Mouse (Mus musculus) midbrain, embryonic 10.5 days (tissue): ENCODE data around the gene Ints6. TPM values are rescaled to one million over a fixed set of nuclear protein-coding genes. Genes with fewer than 3 reads are reported as not detected.

ENCODE experiments used
- DNase-seq: peaks from one replicate; pipeline ENCODE4 v3.0.0-alpha.2; 2017; ENCODE audit warnings: low spot score
- H3K27ac ChIP-seq: fragments of 300-500 bp; sonication (generic); replicated peaks from 2 replicates; pipeline ENCODE4 v1.5.1; 2016; ENCODE audit warnings: mild to moderate bottlenecking
- H3K27me3 ChIP-seq: fragments of 300-500 bp; sonication (generic); 2 replicates; pipeline ENCODE4 v1.6.1; 2016; ENCODE audit warnings: low read depth, mild to moderate bottlenecking; ENCODE audit not compliant: poor library complexity, severe bottlenecking
- H3K36me3 ChIP-seq: fragments of 300-500 bp; sonication (generic); 2 replicates; pipeline ENCODE4 v1.6.1; 2016; ENCODE audit warnings: mild to moderate bottlenecking, moderate library complexity
- H3K4me1 ChIP-seq: fragments of 300-500 bp; sonication (generic); 2 replicates; pipeline ENCODE4 v1.6.1; 2016
- H3K4me3 ChIP-seq: fragments of 300-500 bp; sonication (generic); 2 replicates; pipeline ENCODE4 v1.5.1; 2016; ENCODE audit warnings: mild to moderate bottlenecking, moderate library complexity
- H3K9me3 ChIP-seq: fragments of 300-500 bp; sonication (generic); replicated peaks from 2 replicates; pipeline ENCODE4 v1.6.1; 2016; ENCODE audit warnings: mild to moderate bottlenecking
- WGBS: fragments of 180-500 bp; shearing (Covaris S2); methylation state at CpG from one replicate; pipeline ENCODE4 v1.1.7; 2016; 5-methylcytosine and 5-hydroxymethylcytosine counted together
- polyA plus RNA-seq: library from polyadenylated mRNA; unstranded; fragments of >200 nt; fragmentation: Nextera tagmentation; extraction: Ambion mirVana; gene quantifications from 2 replicates; pipeline ENCODE4 v1.2.1, GENCODE M21; 2016

Ints6 gene
- polyA plus RNA-seq, 1 experiment from 2014 or later = 17.5 TPM

DNA sequence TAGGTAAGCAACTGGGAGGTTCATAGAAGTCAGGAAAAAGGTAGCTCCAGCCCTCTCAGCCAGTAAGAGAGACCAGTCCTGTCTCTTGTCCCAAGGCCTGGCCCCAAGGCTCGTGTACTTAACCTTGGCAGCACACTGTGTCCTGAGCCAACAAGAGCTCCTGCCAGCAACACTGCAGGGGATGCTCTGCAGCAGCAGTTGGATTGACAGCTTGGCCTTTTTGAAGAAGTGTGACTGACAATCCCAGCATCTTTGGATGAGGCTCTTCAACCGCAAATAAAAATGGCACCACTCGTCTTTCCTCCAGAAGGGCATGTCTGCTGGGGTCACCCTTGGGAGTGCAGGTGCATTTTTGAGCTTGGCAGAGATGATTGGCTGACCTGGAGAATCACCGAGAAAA is 120.6 kb downstream of the Ints6 start:
- Histone ChIP-seq H3K9me3 (no peaks in the 10 kb centered on the region), H3K4me3 (no peak overlapping the region), H3K36me3 (no peaks in the 10 kb centered on the region), H3K4me1 (peaks cover 13% of the 10 kb centered on the region), H3K27ac (no peak overlapping the region), H3K27me3 (no peaks in the 10 kb centered on the region)
- no peak for DNase-seq
- 72% methylated on average over 4 of the region's 4 CpGs for WGBS

- DNase-seq = no peak
- H3K27ac ChIP-seq = no peak overlapping the region
- no peaks in the 10 kb centered on the region for H3K9me3 ChIP-seq
- peaks cover 13% of the 10 kb centered on the region for H3K4me1 ChIP-seq
- H3K27me3 ChIP-seq = no peaks in the 10 kb centered on the region
- H3K36me3 ChIP-seq = no peaks in the 10 kb centered on the region
- H3K4me3 ChIP-seq = no peak overlapping the region
- WGBS = 90% methylated on average over 5 of the region's 5 CpGs
Observed at GRCm38 (mm10) chr14:62639551-62639950, 121.4 kb downstream of the Ints6 start.

DNA sequence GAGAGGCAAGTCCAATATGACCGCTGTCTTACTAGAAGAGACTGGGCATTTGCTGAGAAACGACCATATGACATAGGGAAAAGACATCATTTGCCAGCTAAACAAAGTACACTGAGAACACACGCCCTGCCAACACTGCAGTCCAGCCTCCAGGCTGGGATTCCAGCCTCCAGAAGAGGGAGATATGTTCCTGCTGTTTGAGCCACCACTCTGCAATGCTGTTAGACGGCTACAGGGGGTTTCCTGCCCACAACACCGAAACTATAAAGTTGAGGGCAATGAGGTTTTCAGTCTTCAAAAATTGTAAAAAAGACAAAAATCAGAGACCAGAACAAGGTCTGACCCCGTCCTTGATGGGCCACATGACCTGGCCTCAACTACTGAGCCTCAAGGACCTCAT is 121.9 kb downstream of the Ints6 start:
- 84% methylated on average over 6 of the region's 6 CpGs for WGBS
- H3K9me3 ChIP-seq = no peaks in the 10 kb centered on the region
- H3K36me3 ChIP-seq = no peaks in the 10 kb centered on the region
- H3K4me3 ChIP-seq = no peak overlapping the region
- DNase-seq = no peak
- H3K27me3 ChIP-seq = no peaks in the 10 kb centered on the region
- H3K27ac ChIP-seq = no peak overlapping the region
- H3K4me1 ChIP-seq = peaks cover 13% of the 10 kb centered on the region

DNA sequence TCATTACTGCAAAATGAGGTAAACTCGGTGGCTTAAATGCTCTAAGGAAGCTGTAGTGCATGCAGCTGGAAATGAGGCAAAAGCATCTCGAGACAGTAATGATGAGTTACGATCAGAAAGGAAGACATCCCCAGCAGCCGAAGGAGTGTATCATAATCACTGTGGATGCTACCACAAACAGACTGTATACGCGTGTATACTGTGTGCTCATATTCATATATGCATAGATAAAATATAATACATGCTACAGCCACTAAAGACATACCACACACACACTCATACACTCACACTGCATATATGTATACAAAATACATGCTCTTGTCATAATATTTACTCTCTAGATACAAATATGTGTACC is 122.6 kb downstream of the Ints6 start:
- DNase-seq = no peak
- H3K4me3 ChIP-seq = no peak overlapping the region
- no peaks in the 10 kb centered on the region for H3K27me3 ChIP-seq
- H3K27ac ChIP-seq = no peak overlapping the region
- peaks cover 13% of the 10 kb centered on the region for H3K4me1 ChIP-seq
- H3K9me3 ChIP-seq = no peaks in the 10 kb centered on the region
- WGBS = 67% methylated on average over 6 of the region's 6 CpGs
- no peaks in the 10 kb centered on the region for H3K36me3 ChIP-seq

DNA sequence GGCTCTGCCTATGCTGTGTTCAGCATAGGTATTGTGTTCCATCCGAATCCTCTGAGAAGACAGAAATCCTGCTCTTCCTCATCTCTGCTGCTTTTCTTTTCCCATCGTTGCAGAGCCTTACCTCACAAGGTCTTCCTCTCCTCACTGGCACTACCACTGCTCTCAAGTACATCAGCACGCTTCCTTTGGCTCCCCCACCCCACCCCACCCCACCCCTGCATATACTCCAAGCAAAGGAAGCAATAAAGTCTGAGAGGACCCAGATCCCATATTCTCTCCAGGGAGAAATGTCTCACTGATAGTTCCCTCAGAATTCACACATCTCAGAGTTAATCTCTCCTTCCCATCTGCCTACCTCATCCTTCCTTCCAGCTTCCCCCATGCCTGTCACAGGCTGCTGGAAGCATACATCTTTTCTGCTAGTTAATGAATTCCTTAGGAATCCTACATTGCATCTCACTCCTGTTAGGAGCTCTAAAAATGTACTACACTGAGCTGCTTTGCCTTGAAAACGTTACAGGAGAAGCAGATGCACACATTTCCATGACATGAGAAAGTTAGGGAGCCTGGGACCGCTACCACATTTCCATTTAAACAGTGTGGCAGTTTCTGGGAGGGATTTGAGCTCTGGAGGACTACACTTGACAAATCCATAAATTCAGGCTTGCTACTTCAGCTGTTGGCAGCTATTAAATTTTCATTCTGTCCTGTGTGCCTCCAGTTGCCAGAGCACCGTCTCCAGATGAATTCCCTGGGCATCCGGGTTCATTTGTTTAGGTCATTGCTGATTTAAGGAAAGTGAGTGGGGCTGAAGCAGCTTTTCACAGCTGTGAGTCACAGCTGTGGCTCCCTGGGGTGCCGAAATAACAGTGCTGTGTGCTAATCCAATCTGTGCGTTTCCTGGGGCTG is 123.3 kb downstream of the Ints6 start:
- Histone ChIP-seq H3K4me1 (peaks cover 13% of the 10 kb centered on the region), H3K36me3 (no peaks in the 10 kb centered on the region), H3K27me3 (no peaks in the 10 kb centered on the region), H3K27ac (no peak overlapping the region; the same call in 1 of the 2 replicates), H3K9me3 (no peaks in the 10 kb centered on the region), H3K4me3 (no peak overlapping the region)
- 30% methylated on average over 9 of the region's 9 CpGs for WGBS
- no peak for DNase-seq

DNA sequence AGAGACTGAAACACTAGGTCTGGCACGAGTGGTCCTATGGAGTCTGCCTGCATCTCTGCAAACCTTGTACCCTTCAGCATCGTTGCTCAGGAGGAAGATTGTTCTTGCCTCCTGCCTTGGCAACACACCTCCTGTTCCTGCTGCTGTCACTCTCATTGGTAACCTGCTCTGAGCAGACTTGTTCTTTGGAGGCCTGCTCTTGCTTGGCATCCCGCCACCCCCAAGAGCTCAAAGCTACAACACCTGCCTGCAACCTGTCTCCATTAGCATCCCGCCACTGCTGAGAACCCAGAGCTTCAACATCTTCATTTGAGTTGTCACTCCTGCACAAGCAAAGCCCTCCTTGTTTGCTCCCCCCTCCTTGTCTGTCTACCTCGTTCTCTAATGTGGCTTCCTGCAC is 133.0 kb downstream of the Ints6 start:
- Histone ChIP-seq H3K27me3 (no peaks in the 10 kb centered on the region), H3K4me3 (no peak overlapping the region), H3K36me3 (no peaks in the 10 kb centered on the region), H3K9me3 (no peaks in the 10 kb centered on the region), H3K27ac (no peak overlapping the region), H3K4me1 (0 out of 2 replicates have a peak, but pooled peaks cover 3% of the 10 kb centered on the region)
- no peak for DNase-seq
- WGBS = 87% methylated on average over 5 of the region's 5 CpGs

Other genes starting within 250 kb of the Ints6 start
- 3.6 and 4.3 TPM in 2 replicates for gene Fam124a, start 205.4 kb downstream of the Ints6 start, polyA plus RNA-seq
- gene Gm4131, start 194.2 kb downstream of the Ints6 start, polyA plus RNA-seq = 0.10 and 0.16 TPM in 2 replicates
- gene Serpine3, start 97.5 kb downstream of the Ints6 start, polyA plus RNA-seq = not detected in 2 replicates
- gene Wdfy2, start 76.5 kb upstream of the Ints6 start, polyA plus RNA-seq = 14.8 and 15.5 TPM in 2 replicates
- not detected in 2 replicates for gene Defb48, start 223.3 kb upstream of the Ints6 start, polyA plus RNA-seq
- gene Defb47, start 236.9 kb upstream of the Ints6 start, polyA plus RNA-seq = not detected in 2 replicates